Mouse (Mus musculus): ENCODE results near the gene Tcp10a. TPM values are rescaled to one million over a fixed set of nuclear protein-coding genes. Genes with fewer than 3 reads are reported as not detected.
"Not testable (repeated sequence)": the region's sequence is repeated elsewhere in the genome, so short reads cannot be mapped to it uniquely, and the experiment has no call there.

Gene Tcp10a
- polyA plus RNA-seq, 1 experiment = not detected

GRCm38 (mm10) chr17:7348765-7349164, 24.3 kb downstream of the Tcp10a start:
- H3K9me3 ChIP-seq; H3K36me3 ChIP-seq (replicated peaks; ENCODE audit: low read length); H3K4me1 ChIP-seq; H3K4me3 ChIP-seq (replicated peaks); H3K27me3 ChIP-seq (replicated peaks): not testable (repeated sequence)

GRCm38 (mm10) chr17:7352596-7352995, 28.1 kb downstream of the Tcp10a start, which contains the start of gene Ttll2:
Ttll2 (minus strand) TSS chr17:7352696.
- H3K9me3 ChIP-seq; H3K4me1 ChIP-seq; H3K36me3 ChIP-seq (replicated peaks; ENCODE audit: low read length); H3K27me3 ChIP-seq (replicated peaks); H3K4me3 ChIP-seq (replicated peaks): not testable (repeated sequence)

GRCm38 (mm10) chr17:7359806-7360205, 35.4 kb downstream of the Tcp10a start:
- not testable (repeated sequence) for H3K27me3 ChIP-seq (replicated peaks); H3K9me3 ChIP-seq; H3K4me3 ChIP-seq (replicated peaks); H3K4me1 ChIP-seq; H3K36me3 ChIP-seq (replicated peaks; ENCODE audit: low read length)

GRCm38 (mm10) chr17:7360749-7361465, 36.5 kb downstream of the Tcp10a start:
- not testable (repeated sequence) for H3K9me3 ChIP-seq; H3K4me3 ChIP-seq (replicated peaks); H3K27me3 ChIP-seq (replicated peaks); H3K36me3 ChIP-seq (replicated peaks; ENCODE audit: low read length); H3K4me1 ChIP-seq

GRCm38 (mm10) chr17:7365615-7366014, 41.2 kb downstream of the Tcp10a start:
- H3K27me3 ChIP-seq (replicated peaks); H3K9me3 ChIP-seq; H3K4me3 ChIP-seq (replicated peaks); H3K36me3 ChIP-seq (replicated peaks; ENCODE audit: low read length); H3K4me1 ChIP-seq: not testable (repeated sequence)

- H3K4me1 ChIP-seq; H3K9me3 ChIP-seq; H3K36me3 ChIP-seq (replicated peaks; ENCODE audit: low read length); H3K4me3 ChIP-seq (replicated peaks); H3K27me3 ChIP-seq (replicated peaks): not testable (repeated sequence)
These were observed 41.8 kb downstream of the Tcp10a start for GRCm38 (mm10) chr17:7366265-7366664.

GRCm38 (mm10) chr17:7366676-7367374, 42.4 kb downstream of the Tcp10a start:
- not testable (repeated sequence) for H3K9me3 ChIP-seq; H3K4me3 ChIP-seq (replicated peaks); H3K36me3 ChIP-seq (replicated peaks; ENCODE audit: low read length); H3K27me3 ChIP-seq (replicated peaks); H3K4me1 ChIP-seq

- H3K36me3 ChIP-seq (replicated peaks; ENCODE audit: low read length); H3K4me1 ChIP-seq; H3K27me3 ChIP-seq (replicated peaks); H3K4me3 ChIP-seq (replicated peaks); H3K9me3 ChIP-seq: not testable (repeated sequence)
These were observed 45.0 kb downstream of the Tcp10a start for GRCm38 (mm10) chr17:7369401-7369800.

- H3K9me3 ChIP-seq; H3K4me3 ChIP-seq (replicated peaks); H3K4me1 ChIP-seq; H3K36me3 ChIP-seq (replicated peaks; ENCODE audit: low read length); H3K27me3 ChIP-seq (replicated peaks): not testable (repeated sequence)
These were observed 47.4 kb downstream of the Tcp10a start, which contains the start of gene Gm49630 for GRCm38 (mm10) chr17:7371879-7372278. Gm49630 (minus strand) TSS chr17:7371979.

- H3K36me3 ChIP-seq (replicated peaks; ENCODE audit: low read length); H3K27me3 ChIP-seq (replicated peaks); H3K4me1 ChIP-seq: not testable (repeated sequence)
These were observed 52.7 kb downstream of the Tcp10a start for GRCm38 (mm10) chr17:7376951-7377700.

GRCm38 (mm10) chr17:7377907-7378306, 53.5 kb downstream of the Tcp10a start:
- H3K9me3 ChIP-seq; H3K4me3 ChIP-seq (replicated peaks); H3K4me1 ChIP-seq; H3K27me3 ChIP-seq (replicated peaks); H3K36me3 ChIP-seq (replicated peaks; ENCODE audit: low read length): not testable (repeated sequence)

More at GRCm38 (mm10) chr17:7376951-7377700, 52.7 kb downstream of the Tcp10a start:
- H3K9me3 ChIP-seq; H3K4me3 ChIP-seq (replicated peaks): not testable (repeated sequence)

- H3K4me1 ChIP-seq; H3K27me3 ChIP-seq (replicated peaks); H3K9me3 ChIP-seq; H3K36me3 ChIP-seq (replicated peaks; ENCODE audit: low read length); H3K4me3 ChIP-seq (replicated peaks): not testable (repeated sequence)
These were observed 58.3 kb downstream of the Tcp10a start for GRCm38 (mm10) chr17:7382711-7383110.

- not testable (repeated sequence) for H3K4me3 ChIP-seq (replicated peaks); H3K4me1 ChIP-seq; H3K27me3 ChIP-seq (replicated peaks); H3K9me3 ChIP-seq; H3K36me3 ChIP-seq (replicated peaks; ENCODE audit: low read length)
These were observed 59.0 kb downstream of the Tcp10a start for GRCm38 (mm10) chr17:7383167-7384143.

GRCm38 (mm10) chr17:7385364-7385763, 60.9 kb downstream of the Tcp10a start, which contains the start of gene Unc93a2:
Unc93a2 (minus strand) TSS chr17:7385464.
- H3K9me3 ChIP-seq; H3K4me3 ChIP-seq (replicated peaks); H3K36me3 ChIP-seq (replicated peaks; ENCODE audit: low read length); H3K27me3 ChIP-seq (replicated peaks); H3K4me1 ChIP-seq: not testable (repeated sequence)

GRCm38 (mm10) chr17:7386016-7386415, 61.6 kb downstream of the Tcp10a start:
- H3K36me3 ChIP-seq (replicated peaks; ENCODE audit: low read length); H3K4me1 ChIP-seq; H3K9me3 ChIP-seq; H3K4me3 ChIP-seq (replicated peaks); H3K27me3 ChIP-seq (replicated peaks): not testable (repeated sequence)

Data from megakaryocyte, embryonic 14.5 days (primary cell).